Mouse (Mus musculus) layer of hippocampus, adult 9-10 months (tissue): Measurements from ENCODE around the gene Tmbim7.
"Not testable (repeated sequence)": the region's sequence is repeated elsewhere in the genome, so short reads cannot be mapped to it uniquely, and the experiment has no call there.

Experiments
- DNase-seq: peaks from one replicate; pipeline ENCODE4 v3.0.0; 2022; ENCODE audit warnings: low spot score

Tmbim7 gene

DNA sequence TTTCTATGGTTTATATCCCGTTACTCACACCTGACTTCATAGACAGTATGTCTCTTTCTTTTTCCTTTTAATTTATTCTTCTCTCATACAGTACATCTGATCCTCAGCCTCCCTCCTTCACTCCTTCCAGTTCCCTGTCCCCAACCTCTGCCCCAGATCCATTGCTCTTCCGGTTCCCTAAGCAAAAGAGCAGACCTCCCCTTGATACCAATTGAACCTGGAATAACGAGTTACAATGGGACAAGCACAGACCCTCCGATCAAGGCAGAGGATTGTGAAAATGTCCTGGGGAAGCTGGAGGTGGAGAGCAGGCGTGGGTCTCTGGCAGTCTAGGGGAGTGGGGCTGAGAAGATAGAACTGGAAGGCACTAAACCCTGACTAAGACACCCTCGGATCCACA, at the start of gene Tmbim7:
Tmbim7 (plus strand) TSS at position 301 of the 400 bp plus-strand sequence.
- no peak for DNase-seq

DNA sequence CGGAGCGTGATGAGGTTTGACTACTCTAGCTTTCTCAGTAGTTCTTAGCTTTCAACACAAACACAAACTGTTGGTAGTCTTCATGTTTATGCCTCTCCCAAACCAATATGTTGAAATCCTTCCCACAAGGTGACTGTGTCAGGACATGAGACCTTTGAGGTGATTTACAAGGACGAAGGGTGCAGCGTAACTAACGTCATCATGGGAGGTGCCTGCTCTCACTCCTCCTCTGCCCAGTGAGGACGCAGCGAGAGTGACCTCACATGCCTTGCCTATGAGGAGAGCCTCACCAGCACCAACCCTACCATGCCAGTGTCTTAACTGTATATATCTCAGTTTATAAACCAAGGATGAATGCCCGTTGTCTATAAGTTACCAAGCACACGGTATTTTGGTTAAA, 43.9 kb upstream of the Tmbim7 start:
- no peak for DNase-seq

DNA sequence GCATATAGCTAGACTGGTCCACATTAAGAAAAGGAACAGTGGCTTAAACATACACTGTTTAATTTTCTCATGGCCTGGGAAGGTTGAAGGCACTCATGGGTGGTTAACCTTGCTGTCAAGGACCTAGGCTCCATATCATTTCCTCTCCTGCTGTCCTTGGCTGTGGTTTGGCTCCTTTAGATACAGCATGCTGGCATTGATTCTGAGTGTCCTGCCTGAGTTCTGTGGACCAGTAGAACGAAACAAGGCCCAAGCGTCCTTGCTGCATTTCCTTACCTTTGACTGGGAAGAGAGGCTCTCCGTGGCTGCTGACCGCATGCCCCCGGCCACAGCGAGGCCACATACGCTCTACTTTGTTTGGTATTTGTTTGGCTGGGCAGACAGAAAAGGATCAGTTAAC, 41.7 kb upstream of the Tmbim7 start:
- no peak for DNase-seq

DNA sequence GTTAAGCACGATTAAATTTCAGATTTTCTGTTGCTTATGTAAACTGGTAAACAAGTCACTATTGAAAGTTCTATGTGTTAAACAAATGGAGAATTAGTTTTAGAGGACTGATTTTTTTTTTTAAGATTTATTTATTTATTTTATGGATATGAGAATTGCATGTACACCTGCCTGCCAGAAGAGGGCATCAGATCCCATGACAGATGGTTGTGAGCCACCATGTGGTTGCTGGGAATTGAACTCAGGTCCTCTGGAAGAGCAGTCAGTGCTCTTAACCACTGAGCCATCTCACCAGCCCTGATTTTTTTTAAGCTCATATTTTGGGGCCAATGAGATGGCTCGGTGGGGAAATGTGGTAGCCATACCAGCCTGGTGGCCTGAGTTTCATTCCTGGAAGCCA, 39.1 kb upstream of the Tmbim7 start:
- DNase-seq = not testable (repeated sequence)

DNA sequence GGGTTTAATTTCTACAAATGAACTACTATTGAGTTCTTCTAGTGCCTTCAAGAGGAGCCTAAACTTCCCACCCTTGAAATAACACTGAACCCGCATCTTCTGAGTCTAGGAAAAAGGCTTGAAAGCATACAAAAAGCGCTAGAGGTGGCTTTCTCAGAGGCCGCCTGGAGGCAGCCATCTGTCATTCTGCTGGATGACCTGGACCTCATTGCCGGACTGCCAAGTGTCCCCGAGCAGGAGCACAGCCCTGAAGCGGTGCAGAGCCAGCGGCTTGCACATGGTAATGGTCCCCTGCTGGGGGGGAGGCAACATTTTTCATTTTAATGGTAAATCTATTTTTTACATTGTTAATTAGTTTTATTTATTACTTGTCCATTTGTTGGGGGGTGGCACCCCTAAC, 30.5 kb upstream of the Tmbim7 start:
- DNase-seq = no peak

DNA sequence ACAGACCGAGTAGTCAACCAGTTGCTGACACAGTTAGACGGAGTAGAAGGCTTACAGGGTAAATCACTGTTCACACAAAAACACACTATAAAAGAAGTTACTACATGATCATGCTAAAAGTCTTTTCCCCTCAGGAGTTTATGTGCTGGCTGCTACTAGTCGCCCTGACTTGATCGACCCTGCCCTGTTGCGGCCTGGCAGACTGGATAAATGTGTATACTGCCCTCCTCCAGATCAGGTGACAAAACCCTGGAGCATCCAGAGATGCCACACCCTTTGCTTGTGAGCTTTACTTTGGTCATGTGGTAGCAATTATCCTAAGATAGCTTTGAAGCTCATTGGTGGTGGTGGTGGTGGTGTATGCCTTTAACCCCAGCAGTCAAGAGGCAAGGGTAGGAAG, 20.9 kb upstream of the Tmbim7 start:
- DNase-seq = no peak

DNA sequence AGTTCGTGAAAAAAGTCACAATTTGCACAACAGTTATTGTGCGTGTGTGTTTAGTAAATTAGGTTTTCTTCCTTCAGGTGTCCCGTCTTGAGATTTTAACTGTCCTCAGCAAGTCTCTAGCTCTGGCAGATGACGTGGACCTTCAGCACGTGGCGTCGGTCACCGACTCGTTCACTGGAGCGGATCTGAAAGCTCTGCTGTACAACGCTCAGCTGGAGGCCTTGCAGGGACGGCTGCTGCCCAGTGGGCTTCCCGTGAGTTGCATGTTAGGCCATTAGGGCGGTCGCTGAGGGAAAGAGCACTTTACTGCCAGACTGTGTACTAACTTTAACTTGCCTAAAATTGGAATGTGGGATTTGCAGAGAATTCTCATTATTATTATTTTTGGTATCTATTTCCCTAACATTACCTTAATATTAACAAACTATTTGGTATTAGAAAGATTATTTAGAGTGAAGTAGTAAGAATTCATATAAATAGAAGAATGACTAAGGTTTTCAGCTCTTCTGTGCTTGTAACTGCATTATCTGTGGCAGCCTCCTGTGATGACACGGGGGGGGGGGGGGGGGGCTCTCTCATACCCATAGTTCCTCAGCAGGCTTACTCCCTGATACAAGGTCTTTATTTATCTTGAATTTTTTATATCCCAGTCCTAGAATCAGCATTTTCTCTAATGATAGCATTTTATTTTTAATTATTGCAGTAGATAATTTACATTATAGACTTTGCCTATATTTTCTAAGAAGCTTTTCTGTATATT, 19.3 kb upstream of the Tmbim7 start:
- no peak for DNase-seq

DNA sequence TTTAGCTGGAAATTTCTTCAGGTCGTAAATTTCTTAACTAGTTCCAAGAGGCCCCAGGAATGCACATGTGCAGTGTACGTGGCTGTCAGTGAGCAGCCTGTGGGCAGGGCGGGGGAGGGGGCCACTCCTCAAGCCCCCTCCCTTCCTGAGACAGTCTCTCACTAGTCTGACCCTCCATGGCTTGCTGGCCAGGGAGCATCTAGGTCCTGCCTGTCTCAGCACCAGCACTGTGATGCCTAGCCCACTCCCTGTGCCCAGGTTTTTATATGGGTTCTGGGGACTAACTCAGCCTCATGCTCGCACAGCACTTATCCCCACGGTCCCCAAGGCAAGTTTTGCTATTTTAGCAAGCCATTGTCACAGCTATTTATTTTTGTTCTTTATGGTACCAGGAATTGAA, 18.7 kb upstream of the Tmbim7 start:
- no peak for DNase-seq

DNA sequence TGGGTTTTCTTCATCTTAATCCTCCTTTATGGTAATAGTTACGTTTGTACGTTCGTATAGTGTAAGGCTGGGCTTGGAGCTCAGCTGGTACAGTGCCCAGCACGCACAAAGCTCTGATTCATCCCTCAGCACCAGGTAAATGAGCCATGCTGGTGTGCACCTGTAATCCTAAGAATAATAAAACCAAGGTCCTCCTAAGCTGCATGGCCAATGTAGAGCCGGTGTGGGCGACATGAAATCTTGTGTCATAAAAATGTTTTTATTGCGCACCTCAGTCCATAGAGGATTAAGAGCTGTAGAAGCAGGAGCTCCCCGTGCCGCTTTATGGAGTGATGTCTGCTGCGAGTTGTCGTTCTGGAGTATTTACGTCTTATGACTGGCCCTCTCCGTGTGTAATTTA, 17.7 kb upstream of the Tmbim7 start:
- no peak for DNase-seq

DNA sequence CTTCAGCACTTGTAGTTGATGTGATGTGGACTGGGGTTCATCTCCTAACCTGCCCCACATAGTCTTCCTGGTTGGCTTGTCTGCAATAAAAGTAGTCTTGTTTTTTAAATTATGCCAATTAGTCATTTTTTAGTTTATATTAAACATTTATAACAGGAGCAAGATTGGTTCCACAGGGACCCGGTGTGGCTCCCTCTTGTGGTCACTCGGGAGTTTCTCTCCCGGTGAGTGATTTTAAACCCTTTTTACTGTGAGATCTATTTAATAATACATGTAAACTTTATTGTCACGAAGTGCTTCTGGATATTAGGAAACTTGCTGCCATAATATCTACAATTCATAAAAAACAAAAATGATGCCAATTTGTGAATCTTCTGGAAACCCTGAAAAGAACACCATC, 17.0 kb upstream of the Tmbim7 start:
- DNase-seq = no peak

DNA sequence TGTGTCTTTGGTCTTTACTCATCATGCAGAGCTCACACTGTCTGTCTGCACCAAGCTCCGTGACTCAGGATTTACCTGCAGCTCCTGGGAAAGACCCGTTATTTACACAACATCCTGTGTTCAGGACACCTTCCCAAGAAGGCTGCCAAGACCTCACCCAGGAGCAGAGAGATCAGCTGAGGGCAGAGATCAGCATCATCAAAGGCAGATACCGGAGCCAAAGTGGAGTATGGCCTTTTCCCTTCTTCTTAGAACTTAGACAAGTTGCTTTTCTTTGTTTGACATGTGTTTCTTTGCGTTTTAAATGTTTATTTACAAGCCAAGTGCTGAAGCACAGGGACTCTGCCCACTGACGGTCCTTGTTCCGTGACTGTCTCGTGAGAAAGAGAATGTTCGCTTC, 15.7 kb upstream of the Tmbim7 start:
- no peak for DNase-seq

DNA sequence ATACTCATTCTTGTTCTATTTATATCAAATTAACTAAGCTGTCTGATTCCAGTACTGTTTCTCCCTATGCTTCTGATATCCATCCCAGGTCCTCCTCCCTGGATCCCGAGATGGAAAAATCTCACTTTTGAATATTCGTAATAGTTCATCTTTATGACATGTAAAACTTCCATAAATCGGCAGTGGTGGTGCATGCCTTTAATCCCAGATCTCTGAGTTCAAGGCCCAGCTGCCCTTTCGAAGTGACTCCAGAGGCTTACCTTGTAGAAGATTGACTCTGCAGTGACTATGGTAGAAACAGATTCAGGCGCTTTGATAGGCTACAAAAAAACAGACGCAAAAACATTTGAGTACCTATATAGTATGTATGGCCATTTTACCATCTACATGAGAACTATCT, 6.4 kb upstream of the Tmbim7 start:
- no peak for DNase-seq

DNA sequence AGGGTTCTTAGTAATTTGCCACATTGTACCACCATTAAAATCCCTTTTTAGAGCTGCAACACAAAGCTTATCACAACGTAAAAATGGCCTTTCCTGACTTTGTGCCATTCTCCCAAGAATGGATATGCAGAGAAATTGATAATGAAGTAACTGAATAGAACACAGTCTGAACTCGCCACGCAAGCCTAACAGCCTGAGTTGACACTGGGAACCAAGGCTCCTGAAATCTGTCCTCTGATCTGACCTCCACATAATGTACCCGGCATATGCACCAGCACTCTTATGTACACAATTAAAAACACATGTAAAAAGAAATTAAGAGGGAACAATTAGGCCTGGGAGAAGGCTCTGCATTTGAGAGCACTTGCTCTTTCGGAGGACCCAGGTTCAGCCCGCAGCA, 5.7 kb upstream of the Tmbim7 start:
- DNase-seq = no peak

DNA sequence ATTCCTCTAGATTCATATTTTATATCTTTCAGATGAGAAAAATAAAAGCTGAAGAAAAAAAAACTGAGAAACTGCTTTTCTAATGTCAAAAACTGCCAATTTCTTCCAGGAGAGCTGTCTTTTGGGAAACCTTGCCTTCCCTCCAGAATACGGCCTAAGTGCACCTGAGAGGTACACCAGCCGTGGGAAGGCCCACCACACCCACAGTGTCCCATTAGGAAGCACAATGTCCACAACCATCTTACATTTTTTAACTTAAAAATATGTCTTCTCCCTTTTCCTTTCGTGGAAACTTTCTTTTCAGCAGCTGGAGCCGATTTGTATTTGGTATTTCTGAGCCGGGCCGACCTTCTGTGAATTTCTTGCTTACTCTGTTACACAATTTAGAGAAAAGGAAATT, 4.4 kb upstream of the Tmbim7 start:
- no peak for DNase-seq

DNA sequence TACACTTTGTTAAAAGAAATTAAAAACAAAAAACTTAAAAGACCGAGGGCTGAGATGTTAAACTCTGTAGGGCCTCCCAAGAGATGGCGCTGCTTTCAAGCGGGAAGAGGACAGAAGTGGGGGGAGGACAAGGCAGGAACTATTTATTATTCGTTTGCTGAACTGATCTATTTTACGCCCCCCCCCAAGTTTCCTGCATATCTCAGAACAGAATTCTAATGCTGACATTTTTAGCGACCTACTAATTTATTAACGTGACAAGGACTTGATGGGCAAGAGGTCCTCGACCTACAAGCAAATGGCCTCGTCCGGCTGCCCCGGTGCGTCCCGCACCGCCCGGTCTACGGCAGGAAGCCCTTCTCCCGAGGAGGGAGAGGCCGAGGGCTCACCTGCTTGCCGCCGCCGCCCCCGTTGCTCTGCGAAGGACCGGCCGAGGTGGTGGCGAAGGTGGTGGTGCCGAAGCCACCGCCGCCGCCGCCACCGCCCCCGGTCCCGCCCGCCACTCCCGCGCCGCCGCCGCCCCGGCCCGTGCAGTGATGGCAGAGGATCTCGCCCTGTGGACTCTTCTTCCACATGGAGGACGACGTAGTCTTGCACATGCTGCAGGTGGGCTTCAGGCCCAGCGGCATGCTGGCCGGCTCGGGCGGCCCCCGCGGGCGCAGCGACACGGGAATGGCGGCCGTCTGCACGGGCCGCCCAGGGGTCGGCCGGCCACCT, 3.8 kb upstream of the Tmbim7 start:
- DNase-seq = no peak

DNA sequence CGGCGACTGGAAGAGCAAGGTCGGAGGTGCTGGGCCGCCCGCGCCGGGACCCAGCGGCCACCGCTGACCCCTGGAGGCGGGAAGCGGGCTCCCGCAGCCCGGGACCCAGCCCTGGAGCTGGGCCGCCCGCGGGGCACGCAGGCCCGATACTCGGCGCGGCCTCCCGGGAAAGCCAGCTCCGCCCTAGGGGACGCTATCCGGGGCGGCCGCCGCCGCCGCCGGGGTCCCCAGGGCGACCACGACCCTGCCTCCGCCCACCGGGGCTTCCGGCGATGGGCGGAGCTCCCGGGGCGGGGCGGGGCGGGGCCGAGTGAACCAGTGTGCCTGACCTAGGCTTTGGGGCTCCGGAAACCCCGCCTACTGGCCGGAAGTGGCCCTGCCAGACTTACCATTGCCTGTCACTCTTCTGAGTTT, 3.3 kb upstream of the Tmbim7 start:
- DNase-seq = no peak

DNA sequence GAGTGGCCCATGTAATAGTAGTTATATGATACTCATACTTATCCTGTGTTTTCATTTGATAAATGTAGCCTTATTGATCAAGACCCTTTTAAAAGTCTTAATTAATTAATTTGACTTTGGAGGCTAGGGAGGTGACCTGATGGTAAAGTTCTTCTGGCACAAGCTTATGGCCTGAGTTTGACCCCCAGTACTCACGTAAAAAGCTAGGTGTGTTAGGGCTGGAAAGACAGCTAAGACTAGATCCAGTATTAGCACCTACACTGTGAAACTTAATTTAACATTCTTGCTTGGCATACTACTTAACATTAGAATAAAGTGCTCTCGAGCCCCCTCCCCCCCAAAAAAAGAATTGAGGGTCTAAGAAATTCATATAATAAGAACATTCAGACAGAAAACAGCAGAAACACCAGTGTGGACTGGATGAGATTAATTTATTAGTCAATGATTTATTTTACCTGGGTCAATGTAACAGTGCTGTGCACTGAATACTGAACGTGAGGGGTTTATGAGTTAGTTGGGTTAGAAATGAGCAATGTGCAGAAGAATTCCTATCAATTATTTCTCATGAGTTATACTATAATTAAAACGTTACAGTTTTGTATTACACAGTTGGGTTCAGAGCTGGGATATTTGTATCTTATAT, 2.7 kb upstream of the Tmbim7 start:
- DNase-seq = no peak

DNA sequence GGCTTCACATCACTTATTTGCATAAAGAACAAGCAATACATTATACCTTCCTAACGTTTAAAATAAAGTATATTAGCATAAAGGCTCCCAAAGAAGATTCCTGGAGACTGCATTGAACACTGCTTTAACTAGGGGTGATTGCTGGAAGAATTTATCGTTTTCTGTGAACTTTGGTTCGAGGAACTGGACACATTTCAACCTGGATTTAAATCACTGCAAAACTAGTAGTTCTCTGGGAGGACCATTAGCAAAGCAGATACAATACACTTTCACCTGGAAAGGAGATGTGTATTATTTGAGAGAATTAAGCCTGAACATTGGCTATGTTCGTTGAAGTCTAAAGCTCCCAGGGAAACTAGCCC, 2.2 kb upstream of the Tmbim7 start:
- no peak for DNase-seq

DNA sequence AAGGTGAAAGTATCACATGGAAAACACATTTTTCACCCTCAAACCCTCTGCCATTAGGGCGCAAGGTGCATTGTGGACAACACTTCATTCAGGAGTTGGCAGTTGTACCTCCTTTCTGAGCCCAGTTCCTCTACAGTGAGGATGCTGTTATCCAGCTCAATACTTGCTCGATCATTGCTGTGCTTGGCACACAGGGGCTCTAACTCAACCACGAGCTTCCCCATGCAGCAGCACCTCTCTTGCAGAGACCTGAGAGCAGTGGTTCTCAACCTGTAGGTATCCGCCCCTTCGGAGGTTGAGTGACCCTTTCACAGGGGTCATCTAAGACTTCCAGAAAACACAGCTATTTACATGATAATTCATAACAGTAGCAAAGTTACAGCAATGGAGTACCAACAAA, 640 bp downstream of the Tmbim7 start:
- no peak for DNase-seq

DNA sequence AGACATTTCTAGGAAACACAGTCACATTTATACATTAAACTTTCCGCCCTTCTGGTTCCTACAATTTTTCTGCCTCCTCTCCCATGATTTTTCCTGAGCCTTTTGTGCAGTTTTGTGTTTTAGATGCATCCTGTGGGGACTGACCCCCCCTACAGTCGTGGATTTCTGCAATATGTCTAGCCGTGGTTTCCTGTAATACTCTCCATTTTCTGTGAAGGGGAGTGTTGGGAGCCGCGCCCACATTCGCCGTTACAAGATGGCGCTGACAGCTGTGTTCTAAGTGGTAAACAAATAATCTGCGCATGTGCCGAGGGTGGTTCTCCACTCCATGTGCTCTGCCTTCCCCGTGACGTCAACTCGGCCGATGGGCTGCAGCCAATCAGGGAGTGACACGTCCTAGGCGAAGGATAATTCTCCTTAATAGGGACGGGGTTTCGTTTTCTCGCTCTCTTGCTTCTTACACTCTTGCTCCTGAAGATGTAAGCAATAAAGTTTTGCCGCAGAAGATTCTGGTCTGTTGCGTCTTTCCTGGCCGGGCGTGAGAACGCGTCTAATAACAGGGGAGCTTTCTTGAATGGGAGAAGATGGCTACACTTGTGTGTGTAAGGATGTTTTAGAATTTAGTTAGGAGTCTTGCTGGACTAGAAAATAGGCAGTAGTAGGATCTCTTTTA, 2.1 kb downstream of the Tmbim7 start:
- not testable (repeated sequence) for DNase-seq

DNA sequence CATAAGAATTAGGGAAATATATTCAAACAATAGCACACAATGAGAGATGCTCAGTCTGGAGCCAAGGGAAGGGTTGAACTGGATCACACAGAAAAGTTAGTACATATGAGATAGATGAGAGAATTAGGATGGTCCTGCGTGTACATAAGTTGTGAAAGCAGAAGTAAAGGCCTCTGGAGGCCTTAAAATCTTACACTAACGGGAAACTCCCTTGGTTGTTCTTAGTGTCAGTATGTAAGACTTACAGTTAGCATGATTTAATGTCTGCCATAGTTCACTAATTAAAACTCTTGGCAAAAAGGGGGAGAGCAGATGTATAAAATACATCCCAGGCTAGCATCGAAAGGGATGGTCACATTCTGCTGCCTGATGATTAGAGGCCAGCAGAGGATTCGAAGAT, 2.8 kb downstream of the Tmbim7 start:
- no peak for DNase-seq

DNA sequence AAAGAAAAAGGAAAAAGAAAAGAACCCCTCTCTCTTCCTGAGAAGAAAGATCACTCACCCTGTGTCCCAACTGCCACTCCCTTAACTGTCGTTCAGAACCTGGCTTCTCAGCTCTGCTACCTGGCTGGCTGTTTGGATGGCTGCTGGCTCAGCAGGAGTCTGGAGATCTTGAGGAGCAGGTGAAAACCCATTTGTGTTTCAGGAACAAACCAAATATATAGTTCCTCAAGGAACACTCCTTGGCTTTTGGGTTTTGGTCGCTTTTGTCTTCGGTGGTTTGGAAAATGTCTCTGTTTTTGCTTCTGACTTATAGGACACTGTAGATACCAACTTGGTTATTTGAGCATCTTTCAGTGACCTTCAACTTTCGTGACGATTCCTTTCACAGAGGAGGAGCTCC, 6.1 kb downstream of the Tmbim7 start, which contains the start of gene Gatad1:
Gatad1 (minus strand) TSS at position 101 of the 400 bp plus-strand sequence.
- DNase-seq = no peak

DNA sequence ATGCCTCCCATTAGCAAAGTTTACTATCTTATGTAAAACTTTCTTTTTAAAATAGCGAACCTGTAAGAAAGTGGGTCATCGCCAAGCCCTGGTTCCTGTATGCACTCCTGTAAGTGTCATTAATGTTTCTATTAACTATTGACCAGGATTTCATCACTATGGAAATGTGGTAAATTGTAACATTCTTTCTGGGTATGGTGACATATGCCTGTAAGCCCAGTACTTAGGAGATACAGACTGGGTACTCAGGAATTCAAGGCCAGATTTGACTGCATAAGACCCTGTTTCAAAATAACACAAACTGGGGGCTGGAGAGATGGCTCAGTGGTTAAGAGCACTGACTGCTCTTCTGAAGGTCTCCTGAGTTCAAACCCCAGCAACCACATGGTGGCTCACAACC, 14.2 kb downstream of the Tmbim7 start:
- no peak for DNase-seq
